Mouse (Mus musculus): ENCODE data around the gene A930033H14Rik. TPM values are rescaled to one million over a fixed set of nuclear protein-coding genes. Genes with fewer than 3 reads are reported as not detected.

Gene A930033H14Rik
- 0.55 and 0.81 TPM in 2 replicates for polyA plus RNA-seq (2011; ENCODE audit: insufficient read length, low read depth, missing spikeins)

DNA sequence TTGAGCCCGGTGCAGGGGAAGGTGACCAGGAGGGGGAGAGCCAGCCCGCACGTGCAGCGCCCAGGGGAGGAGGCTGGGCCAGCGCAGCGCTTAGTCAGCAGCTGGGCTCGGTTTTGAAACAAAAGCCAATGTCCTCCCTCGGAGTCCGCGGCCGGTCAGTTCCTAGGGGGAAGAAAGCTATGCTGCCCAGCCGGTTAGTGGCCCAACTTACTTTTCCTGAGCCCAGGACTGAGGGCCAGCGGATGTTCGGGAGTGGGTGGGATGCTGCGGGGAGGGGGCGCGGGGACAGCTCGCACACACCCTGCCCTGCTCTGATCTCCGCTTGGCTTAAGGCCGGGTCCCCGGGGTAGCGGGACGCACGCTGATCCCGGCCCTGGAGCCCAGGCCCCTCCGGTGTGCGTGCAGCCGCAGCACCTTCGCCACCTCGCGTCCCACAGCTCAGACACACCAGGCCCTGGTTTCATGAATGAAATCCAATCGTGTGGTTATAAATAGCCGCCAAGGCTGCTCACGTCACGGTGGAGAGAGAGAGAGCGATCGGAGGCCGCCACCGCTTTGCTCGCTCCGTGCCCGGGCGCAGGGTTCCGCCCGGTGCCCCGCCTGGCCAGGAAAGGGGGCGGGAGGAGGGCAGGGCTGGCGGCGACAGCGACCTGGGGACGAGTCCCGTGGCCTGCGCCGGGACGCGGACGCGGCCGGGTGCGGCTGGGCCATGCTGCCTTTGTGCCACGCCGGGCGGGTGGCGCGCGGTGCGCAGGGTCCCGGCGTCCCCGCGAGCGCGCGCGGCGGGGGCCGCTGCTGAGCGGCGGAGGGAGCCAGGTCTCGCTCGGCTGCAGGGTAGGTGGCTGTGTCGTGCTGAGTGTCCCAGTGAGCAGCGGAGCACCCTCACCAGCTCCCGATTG is at the start of gene A930033H14Rik:
Gene A930033H14Rik, minus strand, starts transcription at position 557 of the 899 bp plus-strand sequence.
- Histone ChIP-seq H3K27ac (ENCODE audit: insufficient read depth, low read length) (peak within 1 kb of the TSS; percentile 80), H3K4me1 (ENCODE audit: control insufficient read depth, insufficient read depth, low read length) (no peaks in the 10 kb centered on the region; the same call in 1 of the 2 replicates), H3K4me3 (ENCODE audit: insufficient read depth, low read length) (peak within 1 kb of the TSS; percentile 75)
- TF ChIP-seq POLR2A (IDR thresholded peaks at IDR 0.05; ENCODE audit: low read depth, low read length) = peak; percentile 64
- TF ChIP-seq CTCF (IDR thresholded peaks at IDR 0.05; ENCODE audit: borderline replicate concordance, insufficient read depth, low read length) = no peak

DNA sequence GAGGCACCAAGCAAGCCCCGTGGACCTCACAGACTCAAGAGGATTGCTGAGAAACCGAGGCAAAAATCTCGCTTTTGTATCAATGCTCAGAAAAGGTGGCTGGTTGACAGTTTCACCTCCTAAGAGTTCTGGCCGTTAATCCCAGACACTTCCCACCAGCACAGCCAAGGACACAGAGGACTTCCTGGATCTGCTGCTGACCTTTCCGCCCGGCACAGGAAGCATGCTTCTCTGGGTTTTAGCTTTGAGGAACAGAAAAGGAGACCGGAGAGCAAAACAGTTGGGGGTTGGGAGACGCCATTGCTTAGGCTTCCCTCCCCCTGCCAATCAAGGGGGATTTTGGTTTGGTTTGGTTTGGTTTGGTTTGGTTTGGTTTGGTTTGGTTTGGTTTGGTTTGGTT is 47.0 kb upstream of the A930033H14Rik start:
- no peak overlapping the region for H3K27ac ChIP-seq (ENCODE audit: insufficient read depth, low read length)
- no peaks in the 10 kb centered on the region for H3K4me1 ChIP-seq (ENCODE audit: control insufficient read depth, insufficient read depth, low read length)
- H3K4me3 ChIP-seq (ENCODE audit: insufficient read depth, low read length) = no peak overlapping the region
- TF ChIP-seq POLR2A (IDR thresholded peaks at IDR 0.05; ENCODE audit: low read depth, low read length) = no peak
- no peak for TF ChIP-seq CTCF (IDR thresholded peaks at IDR 0.05; ENCODE audit: borderline replicate concordance, insufficient read depth, low read length)

DNA sequence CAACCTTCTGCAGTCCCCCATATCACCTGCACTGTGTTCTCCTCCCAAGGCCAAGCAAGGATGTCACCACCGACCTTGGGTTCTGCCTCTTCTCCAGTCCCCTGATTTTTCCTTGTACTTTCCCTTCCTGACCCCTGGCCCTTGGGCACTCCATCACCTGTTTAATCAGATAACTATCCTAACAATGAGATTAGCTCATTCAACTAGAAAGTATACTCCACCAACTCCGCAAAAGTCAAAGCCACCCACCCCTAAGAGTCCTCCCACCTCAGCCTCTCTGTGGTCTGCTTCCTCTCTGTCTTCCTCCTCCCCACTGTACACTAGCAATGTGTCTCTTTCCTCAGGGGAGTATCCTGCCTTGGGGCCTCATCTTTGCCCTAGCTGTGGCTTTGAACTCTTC is 46.3 kb upstream of the A930033H14Rik start:
- TF ChIP-seq CTCF (IDR thresholded peaks at IDR 0.05; ENCODE audit: borderline replicate concordance, insufficient read depth, low read length) = no peak
- TF ChIP-seq POLR2A (IDR thresholded peaks at IDR 0.05; ENCODE audit: low read depth, low read length) = no peak
- Histone ChIP-seq H3K27ac (ENCODE audit: insufficient read depth, low read length) (no peak overlapping the region), H3K4me1 (ENCODE audit: control insufficient read depth, insufficient read depth, low read length) (no peaks in the 10 kb centered on the region), H3K4me3 (ENCODE audit: insufficient read depth, low read length) (no peak overlapping the region)

GRCm38 (mm10) chr10:69258588-69258987 is 45.7 kb upstream of the A930033H14Rik start:
- Histone ChIP-seq H3K4me3 (ENCODE audit: insufficient read depth, low read length) (no peak overlapping the region), H3K27ac (ENCODE audit: insufficient read depth, low read length) (no peak overlapping the region), H3K4me1 (ENCODE audit: control insufficient read depth, insufficient read depth, low read length) (no peaks in the 10 kb centered on the region)
- no peak for TF ChIP-seq POLR2A (IDR thresholded peaks at IDR 0.05; ENCODE audit: low read depth, low read length)

GRCm38 (mm10) chr10:69257592-69258133 is 44.8 kb upstream of the A930033H14Rik start:
- Histone ChIP-seq H3K4me1 (ENCODE audit: control insufficient read depth, insufficient read depth, low read length) (peaks cover 2% of the 10 kb centered on the region; the same call in 1 of the 2 replicates), H3K27ac (ENCODE audit: insufficient read depth, low read length) (no peak overlapping the region), H3K4me3 (ENCODE audit: insufficient read depth, low read length) (no peak overlapping the region)
- TF ChIP-seq POLR2A (IDR thresholded peaks at IDR 0.05; ENCODE audit: low read depth, low read length) (no peak), CTCF (IDR thresholded peaks at IDR 0.05; ENCODE audit: borderline replicate concordance, insufficient read depth, low read length) (no peak)

GRCm38 (mm10) chr10:69255594-69255993 is 42.7 kb upstream of the A930033H14Rik start:
- no peak overlapping the region for H3K27ac ChIP-seq (ENCODE audit: insufficient read depth, low read length)
- no peak for TF ChIP-seq CTCF (IDR thresholded peaks at IDR 0.05; ENCODE audit: borderline replicate concordance, insufficient read depth, low read length)
- TF ChIP-seq POLR2A (IDR thresholded peaks at IDR 0.05; ENCODE audit: low read depth, low read length) = no peak
- H3K4me1 ChIP-seq (ENCODE audit: control insufficient read depth, insufficient read depth, low read length) = peaks cover 2% of the 10 kb centered on the region; the same call in 1 of the 2 replicates
- H3K4me3 ChIP-seq (ENCODE audit: insufficient read depth, low read length) = no peak overlapping the region

DNA sequence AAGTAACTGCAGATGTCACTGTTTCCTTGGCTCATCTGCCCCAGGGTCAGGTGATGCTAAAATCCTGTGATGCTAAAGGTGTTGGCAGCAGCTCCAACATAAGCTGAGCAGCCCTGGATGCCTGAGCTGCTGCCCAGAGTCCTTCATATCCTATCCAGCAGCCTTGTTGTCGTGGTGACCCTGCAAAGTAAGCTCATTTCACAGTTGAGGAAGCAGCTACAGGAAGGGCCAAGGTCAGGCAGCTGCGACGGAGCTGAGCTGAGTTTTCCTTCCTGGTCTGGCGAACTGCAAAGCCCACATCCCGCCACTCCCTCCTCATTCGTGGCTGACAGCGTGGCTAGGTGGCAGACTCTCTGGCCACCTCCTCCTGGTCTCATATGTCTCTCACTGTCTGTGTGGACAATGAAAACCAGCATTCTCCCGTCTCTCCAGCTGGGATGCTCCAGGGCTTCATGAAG is 41.5 kb upstream of the A930033H14Rik start:
- TF ChIP-seq POLR2A (IDR thresholded peaks at IDR 0.05; ENCODE audit: low read depth, low read length) (no peak), CTCF (IDR thresholded peaks at IDR 0.05; ENCODE audit: borderline replicate concordance, insufficient read depth, low read length) (no peak)
- Histone ChIP-seq H3K4me3 (ENCODE audit: insufficient read depth, low read length) (no peak overlapping the region), H3K4me1 (ENCODE audit: control insufficient read depth, insufficient read depth, low read length) (peaks cover 2% of the 10 kb centered on the region; the same call in 1 of the 2 replicates), H3K27ac (ENCODE audit: insufficient read depth, low read length) (no peak overlapping the region)

GRCm38 (mm10) chr10:69253686-69254080 is 40.8 kb upstream of the A930033H14Rik start:
- Histone ChIP-seq H3K27ac (ENCODE audit: insufficient read depth, low read length) (no peak overlapping the region), H3K4me1 (ENCODE audit: control insufficient read depth, insufficient read depth, low read length) (peaks cover 2% of the 10 kb centered on the region; the same call in 1 of the 2 replicates), H3K4me3 (ENCODE audit: insufficient read depth, low read length) (no peak overlapping the region)
- TF ChIP-seq POLR2A (IDR thresholded peaks at IDR 0.05; ENCODE audit: low read depth, low read length) (no peak), CTCF (IDR thresholded peaks at IDR 0.05; ENCODE audit: borderline replicate concordance, insufficient read depth, low read length) (no peak)

GRCm38 (mm10) chr10:69253075-69253685 is 40.3 kb upstream of the A930033H14Rik start:
- H3K4me1 ChIP-seq (ENCODE audit: control insufficient read depth, insufficient read depth, low read length) = peaks cover 2% of the 10 kb centered on the region; the same call in 1 of the 2 replicates
- H3K27ac ChIP-seq (ENCODE audit: insufficient read depth, low read length) = no peak overlapping the region
- TF ChIP-seq CTCF (IDR thresholded peaks at IDR 0.05; ENCODE audit: borderline replicate concordance, insufficient read depth, low read length) (no peak), POLR2A (IDR thresholded peaks at IDR 0.05; ENCODE audit: low read depth, low read length) (no peak)
- H3K4me3 ChIP-seq (ENCODE audit: insufficient read depth, low read length) = no peak overlapping the region

Measured in embryonic fibroblast, embryonic 13.5 days (primary cell).